Mouse (Mus musculus) lung, embryonic 14.5 days (tissue): ENCODE results near the gene Isca2. TPM values are rescaled to one million over a fixed set of nuclear protein-coding genes. Genes with fewer than 3 reads are reported as not detected.

Experiments used
- ATAC-seq: fragments of 200-750 bp; cut with Nextera tagmentation; 2 replicates; pipeline ENCODE4 v1.8.0; 2017; ENCODE audit warnings: mild to moderate bottlenecking, moderate TSS enrichment, moderate library complexity; ENCODE audit not compliant: insufficient read depth
- DNase-seq: peaks from one replicate; pipeline ENCODE4 v3.0.0-alpha.2; 2015
- H3K27ac ChIP-seq: fragments of 300-500 bp; sonication (generic); 2 replicates; pipeline ENCODE4 v1.5.1; 2014; ENCODE audit warnings: low read depth, mild to moderate bottlenecking, moderate library complexity
- H3K27me3 ChIP-seq: fragments of 300-500 bp; sonication (generic); 2 replicates; pipeline ENCODE4 v1.6.1; 2014; ENCODE audit warnings: low read length, control low read depth; ENCODE audit not compliant: insufficient read depth
- H3K36me3 ChIP-seq: fragments of 300-500 bp; sonication (generic); 2 replicates; pipeline ENCODE4 v1.6.1; 2014; ENCODE audit warnings: control low read depth; ENCODE audit not compliant: insufficient read depth
- H3K4me1 ChIP-seq: fragments of 300-500 bp; sonication (generic); 2 replicates; pipeline ENCODE4 v1.6.1; 2014; ENCODE audit warnings: antibody characterized with exemption, control low read depth; ENCODE audit not compliant: insufficient read depth
- H3K4me2 ChIP-seq: fragments of 300-500 bp; sonication (generic); 2 replicates; pipeline ENCODE4 v1.6.1; 2014; ENCODE audit warnings: mild to moderate bottlenecking
- H3K4me3 ChIP-seq: fragments of 300-500 bp; sonication (generic); 2 replicates; pipeline ENCODE4 v1.5.1; 2014; ENCODE audit warnings: low read depth, low read length
- H3K9ac ChIP-seq: fragments of 300-500 bp; sonication (generic); 2 replicates; pipeline ENCODE4 v1.6.1; 2014
- H3K9me3 ChIP-seq: fragments of 300-500 bp; sonication (generic); 2 replicates; pipeline ENCODE4 v1.6.1; 2016; ENCODE audit warnings: low read depth, low read length, control low read depth
- CTCF ChIP-seq: IDR thresholded peaks from 2 replicates; pipeline ENCODE4 v1.5.1; 2016; ENCODE audit warnings: antibody characterized with exemption, low read depth
- WGBS: fragments of 180-500 bp; shearing (Covaris S2); extraction: QIAGEN DNeasy Blood & Tissue Kit; methylation state at CpG from one replicate; pipeline ENCODE4 v1.1.7; 2014; 5-methylcytosine and 5-hydroxymethylcytosine counted together
- polyA plus RNA-seq: library from polyadenylated mRNA; unstranded; fragments of >200 nt; fragmentation: Nextera tagmentation; extraction: Ambion mirVana; gene quantifications from 2 replicates; pipeline ENCODE4 v1.2.1, GENCODE M21; 2014

Gene Isca2
- polyA plus RNA-seq, 1 experiment from 2014 or later = 131 TPM

DNA sequence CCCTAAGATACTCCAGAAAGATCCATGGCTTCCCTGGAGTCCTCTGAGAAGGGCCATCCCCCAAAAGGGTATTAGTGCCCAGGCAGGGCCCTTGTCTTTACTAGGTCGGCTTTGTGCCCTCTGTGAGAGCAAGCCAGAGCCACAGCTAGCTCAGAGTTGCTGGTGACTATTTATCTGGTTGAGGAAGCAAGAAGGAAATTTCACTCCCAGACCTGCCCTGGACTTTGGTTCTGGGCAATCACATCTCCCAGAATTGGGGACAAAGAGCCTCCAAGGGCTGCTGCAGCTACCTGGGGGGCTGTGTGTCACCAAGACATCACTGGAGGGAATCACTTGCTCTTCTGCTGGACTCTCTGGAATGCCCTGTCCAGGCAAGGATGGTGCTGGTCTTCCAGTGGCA, 33.0 kb downstream of the Isca2 start:
- Histone ChIP-seq H3K36me3 (no peaks in the 10 kb centered on the region), H3K27me3 (no peaks in the 10 kb centered on the region), H3K9ac (no peak overlapping the region), H3K4me1 (no peaks in the 10 kb centered on the region), H3K9me3 (no peaks in the 10 kb centered on the region), H3K4me2 (no peak overlapping the region), H3K27ac (peak overlapping the region; percentile 86), H3K4me3 (no peak overlapping the region)
- 44% methylated on average over 1 of the region's 1 CpGs for WGBS
- no peak for ATAC-seq
- TF ChIP-seq CTCF = no peak
- DNase-seq = no peak

DNA sequence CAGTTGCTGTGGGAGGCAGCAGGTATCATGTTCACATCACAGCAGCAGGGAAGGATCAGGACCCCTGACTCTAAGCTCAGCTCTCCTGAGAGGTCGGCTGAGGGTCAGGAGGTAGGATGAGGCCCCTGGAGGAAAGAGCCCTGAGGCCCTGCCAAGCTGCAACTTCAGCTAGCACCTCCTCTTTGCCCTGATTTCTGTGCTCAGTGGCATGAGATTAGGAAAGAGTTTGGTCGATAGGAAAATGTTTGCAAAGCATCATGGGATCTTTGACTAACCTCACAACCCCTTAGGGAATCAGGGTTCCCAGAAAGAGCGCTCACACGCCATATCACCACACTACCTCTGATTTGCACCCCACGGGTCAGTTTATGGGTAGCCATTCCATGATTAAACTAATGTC, 33.7 kb downstream of the Isca2 start:
- Histone ChIP-seq H3K27ac (peak overlapping the region; percentile 86; the same call in 1 of the 2 replicates), H3K4me1 (no peaks in the 10 kb centered on the region), H3K4me2 (no peak overlapping the region), H3K4me3 (no peak overlapping the region), H3K36me3 (no peaks in the 10 kb centered on the region), H3K9ac (no peak overlapping the region), H3K27me3 (no peaks in the 10 kb centered on the region), H3K9me3 (no peaks in the 10 kb centered on the region)
- no peak for ATAC-seq
- 43% methylated on average over 5 of the region's 5 CpGs for WGBS
- no peak for DNase-seq
- no peak for TF ChIP-seq CTCF

DNA sequence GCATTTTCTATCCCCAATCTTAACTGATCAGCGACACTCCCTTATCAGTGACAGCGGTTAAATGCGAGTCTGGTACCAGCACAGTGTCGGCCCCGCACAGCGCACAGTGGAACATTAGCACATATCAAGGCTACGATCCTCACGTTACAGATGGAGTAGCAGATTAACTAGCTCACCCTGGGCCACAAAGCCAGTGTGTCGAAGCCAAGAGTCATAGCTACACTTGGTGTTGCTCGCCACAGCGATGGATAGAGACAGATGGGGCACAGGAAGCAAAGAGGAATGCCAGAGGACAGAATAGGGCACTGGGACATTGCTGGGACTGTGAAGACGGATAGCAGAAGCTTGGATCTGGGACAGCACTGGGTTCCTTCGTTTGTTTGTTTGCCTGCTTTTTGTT, 34.3 kb downstream of the Isca2 start:
- Histone ChIP-seq H3K4me3 (no peak overlapping the region), H3K36me3 (no peaks in the 10 kb centered on the region), H3K27me3 (no peaks in the 10 kb centered on the region), H3K27ac (peak overlapping the region; percentile 86; the same call in 1 of the 2 replicates), H3K9ac (no peak overlapping the region), H3K4me2 (no peak overlapping the region), H3K9me3 (no peaks in the 10 kb centered on the region), H3K4me1 (no peaks in the 10 kb centered on the region)
- no peak for ATAC-seq
- WGBS = 45% methylated on average over 13 of the region's 13 CpGs
- no peak for TF ChIP-seq CTCF
- DNase-seq = no peak

DNA sequence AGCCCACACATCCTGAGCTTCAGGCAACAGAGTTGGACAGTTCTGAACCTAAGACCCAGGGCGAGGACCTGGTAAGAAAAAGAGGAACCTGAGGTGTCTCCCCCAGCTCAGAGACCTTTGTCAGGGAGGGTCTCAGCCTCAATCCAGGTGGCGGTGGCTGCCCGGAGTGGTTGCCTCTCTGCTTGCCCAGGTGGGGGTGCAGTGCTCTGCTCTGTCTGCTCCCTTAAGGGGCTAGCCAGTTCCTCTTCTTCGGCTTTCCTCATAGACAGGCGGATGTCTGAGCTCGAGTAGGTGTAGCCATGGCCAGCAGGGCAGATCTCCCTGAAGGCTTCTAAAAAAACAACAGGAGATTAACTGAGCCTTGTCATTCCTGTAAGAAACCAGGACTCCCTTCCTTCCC, 36.0 kb downstream of the Isca2 start:
- Histone ChIP-seq H3K9me3 (no peaks in the 10 kb centered on the region), H3K4me1 (no peaks in the 10 kb centered on the region), H3K4me3 (no peak overlapping the region), H3K27me3 (no peaks in the 10 kb centered on the region), H3K27ac (no peak overlapping the region), H3K36me3 (no peaks in the 10 kb centered on the region), H3K4me2 (no peak overlapping the region), H3K9ac (no peak overlapping the region)
- no peak for DNase-seq
- WGBS = 79% methylated on average over 6 of the region's 6 CpGs
- ATAC-seq = no peak
- TF ChIP-seq CTCF = no peak

DNA sequence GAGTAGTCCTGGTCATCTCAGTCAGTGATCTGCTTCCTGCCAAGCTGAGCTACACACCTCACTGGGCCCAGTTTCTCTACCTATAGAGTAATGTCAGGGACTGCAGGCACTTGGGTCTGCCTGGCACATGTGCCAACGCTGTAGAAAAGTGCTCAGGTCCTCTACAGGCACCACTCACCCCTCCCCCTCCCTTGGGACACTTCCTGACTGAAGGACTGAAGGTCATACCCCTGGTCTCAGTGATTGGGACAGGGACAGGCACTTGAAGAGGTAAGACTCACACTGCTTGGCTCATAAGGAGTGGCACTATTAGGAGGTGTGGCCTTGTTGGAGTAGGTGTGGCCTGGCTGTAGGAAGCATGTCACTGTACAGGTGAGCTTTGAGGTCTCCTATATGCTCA, 37.8 kb downstream of the Isca2 start:
- no peak for TF ChIP-seq CTCF
- ATAC-seq (no peak), DNase-seq (no peak)
- H3K9me3 ChIP-seq = no peaks in the 10 kb centered on the region
- no peaks in the 10 kb centered on the region for H3K36me3 ChIP-seq
- peaks cover 6% of the 10 kb centered on the region; the same call in 1 of the 2 replicates for H3K4me1 ChIP-seq
- WGBS = 44% methylated on average over 1 of the region's 1 CpGs
- H3K27me3 ChIP-seq = no peaks in the 10 kb centered on the region
- no peak overlapping the region for H3K4me2 ChIP-seq
- H3K9ac ChIP-seq = no peak overlapping the region
- no peak overlapping the region for H3K27ac ChIP-seq
- no peak overlapping the region for H3K4me3 ChIP-seq

GRCm38 (mm10) chr12:84811510-84811909, 38.5 kb downstream of the Isca2 start:
- no peak overlapping the region for H3K4me3 ChIP-seq
- H3K36me3 ChIP-seq = no peaks in the 10 kb centered on the region
- no peaks in the 10 kb centered on the region for H3K27me3 ChIP-seq
- H3K27ac ChIP-seq = no peak overlapping the region
- H3K9ac ChIP-seq = no peak overlapping the region
- DNase-seq = no peak
- ATAC-seq = no peak
- TF ChIP-seq CTCF = no peak
- H3K9me3 ChIP-seq = no peaks in the 10 kb centered on the region
- WGBS = 63% methylated on average over 4 of the region's 4 CpGs
- no peak overlapping the region for H3K4me2 ChIP-seq
- peaks cover 7% of the 10 kb centered on the region; the same call in 1 of the 2 replicates for H3K4me1 ChIP-seq

DNA sequence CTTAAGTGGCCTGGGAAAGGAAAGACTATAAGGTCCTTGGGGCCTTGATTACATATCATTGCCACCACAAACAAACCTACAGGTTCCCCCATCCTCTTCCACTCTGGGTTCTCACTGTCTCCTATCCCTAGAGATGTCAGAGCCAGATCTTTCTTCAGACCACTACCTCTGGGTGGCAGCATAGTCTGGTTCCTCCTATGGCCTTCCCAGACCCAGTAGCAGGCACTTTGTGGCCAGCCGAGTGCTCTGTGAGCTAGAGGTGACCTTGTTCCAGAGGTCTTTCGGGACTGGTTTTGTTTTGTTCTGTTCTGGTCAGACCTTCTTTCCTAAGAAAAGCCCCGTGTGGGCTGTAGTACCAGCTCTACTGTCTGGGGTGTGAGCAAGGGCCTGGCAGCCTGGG, 39.0 kb downstream of the Isca2 start:
- DNase-seq = peak; percentile 52
- no peak for ATAC-seq
- WGBS = 56% methylated on average over 3 of the region's 3 CpGs
- Histone ChIP-seq H3K4me1 (peaks cover 7% of the 10 kb centered on the region; the same call in 1 of the 2 replicates), H3K27me3 (no peaks in the 10 kb centered on the region), H3K9me3 (no peaks in the 10 kb centered on the region), H3K36me3 (no peaks in the 10 kb centered on the region), H3K9ac (no peak overlapping the region), H3K4me2 (no peak overlapping the region), H3K4me3 (no peak overlapping the region), H3K27ac (no peak overlapping the region)
- peak; percentile 37; the same call in 1 of the 2 replicates for TF ChIP-seq CTCF

GRCm38 (mm10) chr12:84813773-84814172, 40.7 kb downstream of the Isca2 start:
- Histone ChIP-seq H3K4me2 (no peak overlapping the region), H3K27me3 (no peaks in the 10 kb centered on the region), H3K36me3 (no peaks in the 10 kb centered on the region), H3K4me3 (no peak overlapping the region), H3K9me3 (no peaks in the 10 kb centered on the region), H3K27ac (peak overlapping the region; percentile 55; the same call in 1 of the 2 replicates), H3K4me1 (peaks cover 7% of the 10 kb centered on the region; the same call in 1 of the 2 replicates), H3K9ac (no peak overlapping the region)
- DNase-seq (peak; percentile 29), ATAC-seq (no peak)
- peak; percentile 54 for TF ChIP-seq CTCF
- WGBS = 40% methylated on average over 7 of the region's 7 CpGs
